Mouse (Mus musculus): ENCODE measurements around the gene Sorbs1. TPM values are rescaled to one million over a fixed set of nuclear protein-coding genes. Genes with fewer than 3 reads are reported as not detected.

Gene Sorbs1
- total and polyA plus RNA-seq, 3 experiments: 2.1 to 6.2 (median 3.6) TPM

DNA sequence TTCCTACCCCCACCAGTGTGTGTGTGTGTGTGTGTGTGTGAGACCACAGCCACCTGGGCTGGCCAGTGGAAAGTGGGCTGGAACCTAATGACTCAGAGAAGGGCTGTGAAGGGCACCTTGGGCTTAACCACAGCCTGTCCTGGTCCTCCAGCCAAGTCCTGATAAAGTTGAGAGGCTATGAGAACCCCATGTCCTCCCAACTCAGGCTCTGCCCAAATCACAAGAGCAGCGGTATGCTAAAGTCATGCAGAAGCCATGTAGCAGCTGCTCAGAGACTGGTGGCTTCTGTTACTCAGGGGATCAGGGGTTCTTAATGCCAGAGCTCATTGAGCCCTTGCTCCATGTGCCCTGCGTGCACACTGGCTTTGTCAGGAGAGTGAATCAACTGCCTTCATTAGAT is 145.1 kb downstream of the Sorbs1 start:
- no peaks in the 10 kb centered on the region for H3K27me3 ChIP-seq (replicated peaks)
- no peaks in the 10 kb centered on the region for H3K79me2 ChIP-seq (replicated peaks; ENCODE audit: control insufficient read depth, extremely low read depth, insufficient read depth, poor library complexity, severe bottlenecking)
- H3K36me3 ChIP-seq (replicated peaks in 1 of 2; ENCODE audit: control insufficient read depth in 1 of 2, insufficient read depth in 1 of 2, low read length in 1 of 2): peaks cover 2 to 35% of the 10 kb centered on the region in 2 experiments
- no peak overlapping the region for H3K9ac ChIP-seq (ENCODE audit: insufficient read depth, low read depth)
- peaks cover 3% of the 10 kb centered on the region for H3K9me3 ChIP-seq (replicated peaks; ENCODE audit: low read length)
- H3K27ac ChIP-seq (ENCODE audit: insufficient read depth, low read depth): no peak overlapping the region
- no peak for DNase-seq (ENCODE audit: extremely low read depth)
- no peak overlapping the region for H3K4me2 ChIP-seq (ENCODE audit: insufficient read depth, low read depth, poor library complexity, severe bottlenecking)
- in situ Hi-C loops (cut with MboI; ENCODE audit: low pct_ligation_motif_present, low pct_unique_long_range_greater_than_20kb, low sequenced_read_pairs) (no loop called here), dilution Hi-C loops (cut with MboI; ENCODE audit: extremely low pct_ligation_motif_present, extremely low pct_unique_long_range_greater_than_20kb, low sequenced_read_pairs) (no loop called here)
- no peak for TF ChIP-seq POLR2A (IDR thresholded peaks at IDR 0.05; ENCODE audit: low read depth, low read length)
- TF ChIP-seq ZNF384 (IDR thresholded peaks at IDR 0.05; ENCODE audit: low read depth, low read length): no peak
- TF ChIP-seq USF1 (IDR thresholded peaks at IDR 0.05; ENCODE audit: low read depth, low read length): no peak
- no peak for TF ChIP-seq ETS1 (conservative IDR thresholded peaks at IDR 0.05; ENCODE audit: low read depth, low read length)
- TF ChIP-seq JUND (conservative IDR thresholded peaks at IDR 0.05; ENCODE audit: low read depth, low read length): no peak
- TF ChIP-seq MEF2A (IDR thresholded peaks at IDR 0.05; ENCODE audit: borderline replicate concordance, low read depth, low read length): no peak
- no peak for TF ChIP-seq RAD21 (IDR thresholded peaks at IDR 0.05; ENCODE audit: low read depth, low read length)
- no peak for TF ChIP-seq CHD2 (IDR thresholded peaks at IDR 0.05; ENCODE audit: low read length)
- no peak overlapping the region for H3K4me3 ChIP-seq (replicated peaks in 1 of 3; ENCODE audit: low read depth in 2 of 3, low read length in 2 of 3, poor library complexity in 1 of 3)
- peaks cover 10 to 59% of the 10 kb centered on the region in 2 experiments for H3K4me1 ChIP-seq (ENCODE audit: control insufficient read depth in 1 of 2, insufficient read depth in 2 of 2)

- H3K27me3 ChIP-seq (replicated peaks): no peaks in the 10 kb centered on the region
- H3K27ac ChIP-seq (ENCODE audit: insufficient read depth, low read depth): peak overlapping the region; percentile 48; the same call in 1 of the 2 replicates
- peak overlapping the region in 1 of 3 experiments; percentile 9 for H3K4me3 ChIP-seq (replicated peaks in 1 of 3; ENCODE audit: low read depth in 2 of 3, low read length in 2 of 3, poor library complexity in 1 of 3)
- peaks cover 10 to 45% of the 10 kb centered on the region in 2 experiments for H3K4me1 ChIP-seq (ENCODE audit: control insufficient read depth in 1 of 2, insufficient read depth in 2 of 2)
- peak; percentile 91 for DNase-seq (ENCODE audit: extremely low read depth)
- no peaks in the 10 kb centered on the region for H3K79me2 ChIP-seq (replicated peaks; ENCODE audit: control insufficient read depth, extremely low read depth, insufficient read depth, poor library complexity, severe bottlenecking)
- H3K4me2 ChIP-seq (ENCODE audit: insufficient read depth, low read depth, poor library complexity, severe bottlenecking): peak overlapping the region; percentile 91
- peaks cover 2 to 47% of the 10 kb centered on the region in 2 experiments for H3K36me3 ChIP-seq (replicated peaks in 1 of 2; ENCODE audit: control insufficient read depth in 1 of 2, insufficient read depth in 1 of 2, low read length in 1 of 2)
- H3K9ac ChIP-seq (ENCODE audit: insufficient read depth, low read depth): 0 out of 2 replicates have a peak overlapping the region, but pooled peaks have one; percentile 5
- peaks cover 4% of the 10 kb centered on the region for H3K9me3 ChIP-seq (replicated peaks; ENCODE audit: low read length)
- in situ Hi-C loops (cut with MboI; ENCODE audit: low pct_ligation_motif_present, low pct_unique_long_range_greater_than_20kb, low sequenced_read_pairs): no loop called here
- dilution Hi-C loops (cut with MboI; ENCODE audit: extremely low pct_ligation_motif_present, extremely low pct_unique_long_range_greater_than_20kb, low sequenced_read_pairs): no loop called here
- no peak for TF ChIP-seq CHD1 (IDR thresholded peaks at IDR 0.05; ENCODE audit: low read depth, low read length)
- no peak for TF ChIP-seq MAZ (IDR thresholded peaks at IDR 0.05; ENCODE audit: low read depth, low read length)
- peak; percentile 38; the same call in 1 of the 2 replicates for TF ChIP-seq USF2 (conservative IDR thresholded peaks at IDR 0.05; ENCODE audit: low read depth, low read length)
- TF ChIP-seq EP300 (IDR thresholded peaks at IDR 0.05; ENCODE audit: low read length): 0 out of 2 replicates have a peak, but pooled peaks have one; percentile 7
- TF ChIP-seq JUND (conservative IDR thresholded peaks at IDR 0.05; ENCODE audit: low read depth, low read length): 0 out of 2 replicates have a peak, but pooled peaks have one; percentile 16
- TF ChIP-seq ELF1 (IDR thresholded peaks at IDR 0.05; ENCODE audit: low read depth, low read length): peak; percentile 15; the same call in 1 of the 2 replicates
- TF ChIP-seq ZNF384 (IDR thresholded peaks at IDR 0.05; ENCODE audit: low read depth, low read length): 0 out of 2 replicates have a peak, but pooled peaks have one; percentile 17
- TF ChIP-seq NRF1 (IDR thresholded peaks at IDR 0.05; ENCODE audit: low read depth, low read length): no peak
- TF ChIP-seq TCF12 (IDR thresholded peaks at IDR 0.05; ENCODE audit: low read depth, low read length): no peak; the same call in 1 of the 2 replicates
- TF ChIP-seq PAX5 (IDR thresholded peaks at IDR 0.05; ENCODE audit: low read length): no peak
- TF ChIP-seq MXI1 (IDR thresholded peaks at IDR 0.05; ENCODE audit: low read depth, low read length): peak; percentile 85
- no peak for TF ChIP-seq SMC3 (IDR thresholded peaks at IDR 0.05; ENCODE audit: low read depth, low read length)
- no peak for TF ChIP-seq CHD2 (IDR thresholded peaks at IDR 0.05; ENCODE audit: low read length)
- peak; percentile 70 for TF ChIP-seq IRF4 (IDR thresholded peaks at IDR 0.05; ENCODE audit: low read depth, low read length)
- no peak for TF ChIP-seq ZKSCAN1 (IDR thresholded peaks at IDR 0.05; ENCODE audit: borderline replicate concordance, low read depth, low read length)
- no peak; the same call in 1 of the 2 replicates for TF ChIP-seq HCFC1 (IDR thresholded peaks at IDR 0.05; ENCODE audit: low read depth, low read length)
- peak; percentile 61 for TF ChIP-seq ETS1 (conservative IDR thresholded peaks at IDR 0.05; ENCODE audit: low read depth, low read length)
- peak; percentile 83 for TF ChIP-seq MAX (IDR thresholded peaks at IDR 0.05; ENCODE audit: low read length)
- no peak for TF ChIP-seq POLR2AphosphoS2 (IDR thresholded peaks at IDR 0.05; ENCODE audit: low read depth, low read length)
- TF ChIP-seq ZC3H11A (IDR thresholded peaks at IDR 0.05; ENCODE audit: low read depth, low read length): no peak
- no peak for TF ChIP-seq TBP (conservative IDR thresholded peaks at IDR 0.05; ENCODE audit: low read depth, low read length)
- TF ChIP-seq BHLHE40 (IDR thresholded peaks at IDR 0.05; ENCODE audit: low read depth, low read length): peak; percentile 64
- no peak for TF ChIP-seq GABPA (IDR thresholded peaks at IDR 0.05; ENCODE audit: insufficient replicate concordance, low read depth, low read length)
- TF ChIP-seq MAFK (IDR thresholded peaks at IDR 0.05; ENCODE audit: insufficient replicate concordance, low read length): no peak
- peak; percentile 55 for TF ChIP-seq USF1 (IDR thresholded peaks at IDR 0.05; ENCODE audit: low read depth, low read length)
- TF ChIP-seq CTCF (conservative IDR thresholded peaks at IDR 0.05 in 1 of 2, IDR thresholded peaks at IDR 0.05 in 1 of 2; ENCODE audit: low read depth in 2 of 2, low read length in 2 of 2): no peak
- peak; percentile 28; the same call in 1 of the 2 replicates for TF ChIP-seq MEF2A (IDR thresholded peaks at IDR 0.05; ENCODE audit: borderline replicate concordance, low read depth, low read length)
- TF ChIP-seq E2F4 (IDR thresholded peaks at IDR 0.05; ENCODE audit: insufficient replicate concordance, low read depth, low read length): no peak
Observed at GRCm38 (mm10) chr19:40366163-40366941, 147.2 kb downstream of the Sorbs1 start.

Data from CH12.LX (cell line).